Mouse (Mus musculus) forebrain, embryonic 12.5 days (tissue): Measurements from ENCODE around the gene Nme7. TPM values are rescaled to one million over a fixed set of nuclear protein-coding genes. Genes with fewer than 3 reads are reported as not detected.

Source experiments
- ATAC-seq: fragments of 200-750 bp; cut with Nextera tagmentation; 2 replicates; pipeline ENCODE4 v1.8.0; 2017; ENCODE audit warnings: moderate TSS enrichment; ENCODE audit not compliant: low FRiP score
- H3K27ac ChIP-seq: fragments of 300-500 bp; sonication (generic); 2 replicates; pipeline ENCODE4 v1.5.1; 2016; ENCODE audit warnings: mild to moderate bottlenecking
- H3K27me3 ChIP-seq: fragments of 300-500 bp; sonication (generic); 2 replicates; pipeline ENCODE4 v1.6.1; 2016; ENCODE audit warnings: mild to moderate bottlenecking
- H3K36me3 ChIP-seq: fragments of 300-500 bp; sonication (generic); replicated peaks from 2 replicates; pipeline ENCODE4 v1.6.1; 2016; ENCODE audit warnings: mild to moderate bottlenecking
- H3K4me1 ChIP-seq: fragments of 300-500 bp; sonication (generic); 2 replicates; pipeline ENCODE4 v1.6.1; 2016
- H3K4me2 ChIP-seq: fragments of 300-500 bp; sonication (generic); 2 replicates; pipeline ENCODE4 v1.6.1; 2016; ENCODE audit warnings: mild to moderate bottlenecking, moderate library complexity
- H3K4me3 ChIP-seq: fragments of 300-500 bp; sonication (generic); replicated peaks from 2 replicates; pipeline ENCODE4 v1.5.1; 2016; ENCODE audit warnings: mild to moderate bottlenecking
- H3K9ac ChIP-seq: fragments of 300-500 bp; sonication (generic); 2 replicates; pipeline ENCODE4 v1.6.1; 2016; ENCODE audit warnings: mild to moderate bottlenecking
- H3K9me3 ChIP-seq: fragments of 300-500 bp; sonication (generic); 2 replicates; pipeline ENCODE4 v1.6.1; 2016
- WGBS: fragments of 180-500 bp; shearing (Covaris S2); methylation state at CpG from one replicate; pipeline ENCODE4 v1.1.7; 2016; 5-methylcytosine and 5-hydroxymethylcytosine counted together
- polyA plus RNA-seq: library from polyadenylated mRNA; unstranded; fragments of >200 nt; fragmentation: Nextera tagmentation; extraction: Ambion mirVana; gene quantifications from 2 replicates; pipeline ENCODE4 v1.2.1, GENCODE M21; 2016

The Nme7 gene
- polyA plus RNA-seq, 1 experiment from 2014 or later, result 37.0 TPM

- no peak overlapping the region for H3K4me3 ChIP-seq
- no peaks in the 10 kb centered on the region for H3K36me3 ChIP-seq
- H3K27me3 ChIP-seq, result no peaks in the 10 kb centered on the region
- no peak for ATAC-seq
- no peaks in the 10 kb centered on the region for H3K9me3 ChIP-seq
- no peak overlapping the region for H3K27ac ChIP-seq
- H3K9ac ChIP-seq, result no peak overlapping the region
- 94% methylated on average over 6 of the region's 6 CpGs for WGBS
- H3K4me2 ChIP-seq, result no peak overlapping the region
- peaks cover 10% of the 10 kb centered on the region; the same call in 1 of the 2 replicates for H3K4me1 ChIP-seq
Measured at GRCm38 (mm10) chr1:164474310-164474709, 170.4 kb downstream of the Nme7 start.

- no peaks in the 10 kb centered on the region for H3K27me3 ChIP-seq
- no peak overlapping the region for H3K27ac ChIP-seq
- peaks cover 10% of the 10 kb centered on the region; the same call in 1 of the 2 replicates for H3K4me1 ChIP-seq
- no peak overlapping the region for H3K4me2 ChIP-seq
- H3K4me3 ChIP-seq, result no peak overlapping the region
- H3K36me3 ChIP-seq, result no peaks in the 10 kb centered on the region
- WGBS, result 72% methylated on average over 7 of the region's 7 CpGs
- H3K9me3 ChIP-seq, result no peaks in the 10 kb centered on the region
- H3K9ac ChIP-seq, result no peak overlapping the region
- peak; percentile 61; the same call in 1 of the 2 replicates for ATAC-seq
Measured at GRCm38 (mm10) chr1:164474778-164475511, 171.0 kb downstream of the Nme7 start.

- 85% methylated on average over 4 of the region's 4 CpGs for WGBS
- H3K4me2 ChIP-seq, result no peak overlapping the region
- ATAC-seq, result no peak
Measured at GRCm38 (mm10) chr1:164475895-164476294, 172.0 kb downstream of the Nme7 start.

DNA sequence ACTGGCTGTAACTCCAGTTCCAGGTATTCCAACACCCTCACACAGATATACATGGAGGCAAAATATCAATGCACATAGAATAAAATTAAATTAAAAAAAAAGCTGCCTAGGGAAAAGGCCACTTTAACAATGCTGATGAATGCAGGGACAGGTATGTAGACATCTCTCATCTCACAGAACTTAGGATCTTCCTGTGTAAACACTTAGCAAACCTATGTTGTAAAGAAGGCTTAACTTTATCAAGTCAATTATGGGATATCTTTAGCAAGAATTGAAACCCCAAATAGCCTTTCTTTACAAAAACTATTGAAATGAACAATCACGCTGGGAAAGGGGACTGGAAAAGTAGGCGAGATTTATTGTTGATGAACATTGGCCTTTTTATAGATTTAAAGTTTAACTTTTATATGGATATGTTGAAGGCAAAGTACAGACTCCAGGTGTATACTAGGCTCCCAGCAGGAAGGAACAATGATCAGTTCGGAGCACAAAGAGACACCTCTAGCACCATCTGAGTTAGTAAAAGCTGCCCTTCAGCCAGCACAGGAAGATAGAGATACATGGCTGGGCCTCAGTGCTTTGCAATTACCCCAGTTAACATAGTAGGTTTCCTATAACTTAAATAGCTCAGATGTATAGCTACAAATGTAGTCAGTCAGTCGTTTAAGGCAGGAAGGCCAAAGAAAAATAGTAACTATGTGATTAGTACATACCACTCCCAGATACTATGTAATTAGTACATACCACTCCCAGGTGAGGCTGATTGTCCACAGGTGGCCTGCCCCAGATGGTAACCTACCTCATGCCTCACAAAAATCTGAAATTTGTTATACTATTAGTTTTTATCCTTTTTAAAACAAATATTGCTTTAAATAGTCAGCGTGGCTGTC is 177.1 kb downstream of the Nme7 start:
- Histone ChIP-seq H3K27me3 (0 out of 2 replicates have a peak, but pooled peaks cover 4% of the 10 kb centered on the region), H3K4me3 (no peak overlapping the region), H3K27ac (no peak overlapping the region), H3K36me3 (no peaks in the 10 kb centered on the region), H3K4me2 (no peak overlapping the region), H3K9ac (no peak overlapping the region), H3K9me3 (no peaks in the 10 kb centered on the region), H3K4me1 (no peaks in the 10 kb centered on the region)
- no peak for ATAC-seq
- WGBS, result 87% methylated on average over 5 of the region's 5 CpGs

More at GRCm38 (mm10) chr1:164475895-164476294, 172.0 kb downstream of the Nme7 start:
- H3K27ac ChIP-seq, result no peak overlapping the region
- H3K9ac ChIP-seq, result no peak overlapping the region
- H3K36me3 ChIP-seq, result no peaks in the 10 kb centered on the region
- H3K27me3 ChIP-seq, result no peaks in the 10 kb centered on the region
- H3K9me3 ChIP-seq, result no peaks in the 10 kb centered on the region
- no peak overlapping the region for H3K4me3 ChIP-seq
- peaks cover 7% of the 10 kb centered on the region; the same call in 1 of the 2 replicates for H3K4me1 ChIP-seq

DNA sequence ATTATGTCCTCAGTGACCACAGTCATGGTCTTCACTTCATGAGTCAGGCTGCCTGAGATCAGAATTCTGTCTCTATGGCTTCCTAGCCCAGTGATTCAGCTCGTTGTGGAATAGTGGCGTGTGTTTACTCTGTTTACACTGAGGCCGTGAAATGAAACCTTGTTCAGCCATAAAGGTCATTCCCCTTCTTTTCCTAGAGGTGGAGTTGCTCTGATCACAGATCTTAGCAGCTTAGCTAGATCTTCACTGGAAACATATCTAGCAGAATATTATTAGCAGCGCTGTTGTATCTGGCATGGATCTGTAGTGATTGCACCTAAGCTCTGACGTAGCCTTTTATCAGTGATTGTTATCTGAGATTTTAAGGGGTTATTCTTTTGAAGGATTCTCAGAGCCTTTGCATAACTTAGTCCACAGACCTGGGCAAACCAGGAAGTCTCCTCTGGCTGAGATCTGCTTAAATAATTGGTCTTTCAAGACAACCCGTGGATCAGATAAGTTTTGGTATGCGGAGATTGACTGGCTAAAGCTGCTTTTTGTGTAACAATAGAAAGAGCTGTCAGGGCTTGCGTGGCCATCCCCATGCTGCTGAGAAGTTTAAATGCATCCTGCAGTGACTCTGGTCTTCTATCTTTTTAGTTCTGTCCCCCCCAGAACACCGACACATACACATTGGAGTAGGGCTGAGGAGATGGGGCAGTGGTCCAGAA is 177.9 kb downstream of the Nme7 start:
- no peak overlapping the region for H3K4me2 ChIP-seq
- ATAC-seq, result no peak

GRCm38 (mm10) chr1:164482833-164483232 is 178.9 kb downstream of the Nme7 start:
- H3K9me3 ChIP-seq, result no peaks in the 10 kb centered on the region
- no peak overlapping the region for H3K9ac ChIP-seq
- H3K36me3 ChIP-seq, result no peaks in the 10 kb centered on the region
- H3K4me3 ChIP-seq, result no peak overlapping the region
- H3K27me3 ChIP-seq, result 0 out of 2 replicates have a peak, but pooled peaks cover 4% of the 10 kb centered on the region
- H3K27ac ChIP-seq, result no peak overlapping the region
- H3K4me1 ChIP-seq, result no peaks in the 10 kb centered on the region
- H3K4me2 ChIP-seq, result no peak overlapping the region
- no peak for ATAC-seq
- WGBS, result 83% methylated on average over 3 of the region's 3 CpGs

More for the DNA sequence above, 177.9 kb downstream of the Nme7 start:
- H3K4me3 ChIP-seq, result no peak overlapping the region
- H3K9me3 ChIP-seq, result no peaks in the 10 kb centered on the region
- H3K27me3 ChIP-seq, result 0 out of 2 replicates have a peak, but pooled peaks cover 4% of the 10 kb centered on the region
- no peaks in the 10 kb centered on the region for H3K4me1 ChIP-seq
- 59% methylated on average over 9 of the region's 9 CpGs for WGBS
- H3K36me3 ChIP-seq, result no peaks in the 10 kb centered on the region
- H3K27ac ChIP-seq, result no peak overlapping the region
- H3K9ac ChIP-seq, result no peak overlapping the region

DNA sequence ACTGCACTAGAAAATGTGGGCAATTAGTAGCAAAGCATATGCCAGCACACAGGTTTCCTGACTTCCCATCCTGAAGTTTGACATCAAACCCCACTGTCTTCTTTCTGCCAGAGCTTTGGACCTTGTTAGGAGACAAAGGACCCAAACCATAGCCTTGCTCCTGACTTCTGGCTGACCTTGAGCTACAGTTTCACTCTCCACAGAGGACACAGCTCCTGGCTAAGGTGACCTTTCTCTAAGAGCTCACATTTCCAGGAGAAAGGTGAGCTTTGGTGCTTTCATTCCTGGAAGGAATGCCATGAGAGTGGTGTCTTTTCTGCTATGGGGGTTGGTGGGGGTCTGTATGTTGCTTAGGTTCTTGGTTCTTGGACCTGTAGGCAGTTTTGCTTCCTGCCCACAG is 179.8 kb downstream of the Nme7 start:
- no peak overlapping the region for H3K4me2 ChIP-seq
- H3K36me3 ChIP-seq, result no peaks in the 10 kb centered on the region
- H3K27ac ChIP-seq, result no peak overlapping the region
- no peak overlapping the region for H3K4me3 ChIP-seq
- no peak overlapping the region for H3K9ac ChIP-seq
- H3K9me3 ChIP-seq, result no peaks in the 10 kb centered on the region
- no peak for ATAC-seq
- 0 out of 2 replicates have a peak, but pooled peaks cover 4% of the 10 kb centered on the region for H3K27me3 ChIP-seq
- no peaks in the 10 kb centered on the region for H3K4me1 ChIP-seq

Other genes starting within 250 kb of the Nme7 start
- gene Sell, start 242.1 kb upstream of the Nme7 start, polyA plus RNA-seq, result not detected in 2 replicates
- not detected in 2 replicates for gene Selp, start 188.9 kb upstream of the Nme7 start, polyA plus RNA-seq
- 0.15 and 0.18 TPM in 2 replicates for gene F5, start 152.3 kb upstream of the Nme7 start, polyA plus RNA-seq
- gene Slc19a2, start 55.1 kb upstream of the Nme7 start, polyA plus RNA-seq, result 10.8 and 11.5 TPM in 2 replicates
- 18.6 and 19.5 TPM in 2 replicates for gene Ccdc181, start 28.5 kb upstream of the Nme7 start, polyA plus RNA-seq
- gene Blzf1, start 3.4 kb downstream of the Nme7 start, polyA plus RNA-seq, result 27.3 and 28.9 TPM in 2 replicates
- 28.6 and 29.7 TPM in 2 replicates for gene Atp1b1, start 154.2 kb downstream of the Nme7 start, polyA plus RNA-seq